Mouse (Mus musculus): Measurements from ENCODE around the gene Kank2. TPM values are rescaled to one million over a fixed set of nuclear protein-coding genes. Genes with fewer than 3 reads are reported as not detected.

Kank2 gene
- polyA plus RNA-seq, 1 experiment from 2014 or later, result 11.6 TPM

DNA sequence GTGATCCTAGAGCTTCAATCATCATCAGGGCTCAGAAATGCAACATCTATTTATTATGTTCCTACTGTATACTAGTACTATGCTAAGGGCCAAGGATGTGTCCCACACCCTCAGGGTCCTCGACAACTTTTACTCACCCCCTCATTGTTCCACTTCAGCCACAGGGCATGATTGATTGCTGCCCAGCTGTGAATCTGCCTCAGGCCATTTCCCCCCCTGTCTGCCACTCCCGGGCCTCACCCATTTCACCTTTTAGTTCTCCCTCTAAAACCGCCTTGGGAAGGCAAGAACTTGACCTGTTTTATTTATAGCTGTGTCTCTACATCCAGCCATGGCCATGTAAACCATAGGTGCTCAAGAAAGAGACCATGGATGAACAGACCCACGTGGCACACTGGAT lies 25.4 kb upstream of the Kank2 start:
- 51% methylated on average over 4 of the region's 4 CpGs for WGBS

GRCm38 (mm10) chr9:21822686-21823085 lies 24.1 kb upstream of the Kank2 start:
- Histone ChIP-seq H3K4me2 (ENCODE audit: low read depth, low read length) (no peak overlapping the region), H3K36me3 (ENCODE audit: control insufficient read depth, insufficient read depth, low read length) (peaks cover 9% of the 10 kb centered on the region)
- WGBS, result 79% methylated on average over 6 of the region's 6 CpGs

More for the DNA sequence above, 25.4 kb upstream of the Kank2 start:
- H3K9me3 ChIP-seq (replicated peaks; ENCODE audit: control insufficient read depth, low read length), result no peaks in the 10 kb centered on the region
- no peak overlapping the region for H3K9ac ChIP-seq (ENCODE audit: low read length)
- no peak overlapping the region for H3K4me2 ChIP-seq (ENCODE audit: low read depth, low read length)
- H3K27me3 ChIP-seq (ENCODE audit: control insufficient read depth, insufficient read depth, low read length), result no peaks in the 10 kb centered on the region
- no peaks in the 10 kb centered on the region for H3K4me1 ChIP-seq (ENCODE audit: control insufficient read depth, insufficient read depth, low read length)
- ATAC-seq (ENCODE audit: insufficient read depth, low FRiP score), result no peak
- peaks cover 9% of the 10 kb centered on the region for H3K36me3 ChIP-seq (ENCODE audit: control insufficient read depth, insufficient read depth, low read length)
- H3K4me3 ChIP-seq (replicated peaks; ENCODE audit: low read length), result no peak overlapping the region
- H3K27ac ChIP-seq (ENCODE audit: low read length), result no peak overlapping the region

DNA sequence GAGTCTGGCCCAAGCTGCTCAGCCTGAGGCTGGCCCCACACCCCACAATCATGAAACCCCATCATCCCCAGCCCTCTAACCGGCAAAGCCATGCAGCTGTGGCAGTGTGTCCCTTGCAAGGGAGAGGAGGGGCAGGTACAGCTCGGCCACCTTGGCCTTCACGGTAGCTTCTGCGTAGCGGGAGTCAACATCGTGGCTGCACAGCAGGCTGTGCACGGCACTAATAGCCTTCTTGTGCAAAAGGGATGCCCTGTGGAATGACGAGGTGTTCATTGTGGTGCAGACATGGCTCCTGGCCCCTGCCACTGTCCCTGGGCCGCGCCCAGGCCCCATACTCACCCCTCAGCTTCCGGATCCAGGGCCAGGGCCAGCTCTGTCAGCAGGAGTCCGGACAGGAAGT lies 21.6 kb upstream of the Kank2 start:
- no peak for ATAC-seq (ENCODE audit: insufficient read depth, low FRiP score)
- Histone ChIP-seq H3K4me2 (ENCODE audit: low read depth, low read length) (no peak overlapping the region), H3K27me3 (ENCODE audit: control insufficient read depth, insufficient read depth, low read length) (no peaks in the 10 kb centered on the region), H3K4me1 (ENCODE audit: control insufficient read depth, insufficient read depth, low read length) (no peaks in the 10 kb centered on the region), H3K36me3 (ENCODE audit: control insufficient read depth, insufficient read depth, low read length) (peaks cover 14% of the 10 kb centered on the region; the same call in 1 of the 2 replicates), H3K27ac (ENCODE audit: low read length) (no peak overlapping the region), H3K9ac (ENCODE audit: low read length) (no peak overlapping the region), H3K9me3 (replicated peaks; ENCODE audit: control insufficient read depth, low read length) (no peaks in the 10 kb centered on the region), H3K4me3 (replicated peaks; ENCODE audit: low read length) (no peak overlapping the region)
- WGBS, result 85% methylated on average over 12 of the region's 12 CpGs

More at GRCm38 (mm10) chr9:21822686-21823085, 24.1 kb upstream of the Kank2 start:
- Histone ChIP-seq H3K4me3 (replicated peaks; ENCODE audit: low read length) (no peak overlapping the region), H3K27me3 (ENCODE audit: control insufficient read depth, insufficient read depth, low read length) (no peaks in the 10 kb centered on the region), H3K4me1 (ENCODE audit: control insufficient read depth, insufficient read depth, low read length) (no peaks in the 10 kb centered on the region), H3K9me3 (replicated peaks; ENCODE audit: control insufficient read depth, low read length) (no peaks in the 10 kb centered on the region), H3K9ac (ENCODE audit: low read length) (no peak overlapping the region), H3K27ac (ENCODE audit: low read length) (no peak overlapping the region)
- no peak for ATAC-seq (ENCODE audit: insufficient read depth, low FRiP score)

GRCm38 (mm10) chr9:21819181-21819729 lies 20.7 kb upstream of the Kank2 start:
- Histone ChIP-seq H3K27ac (ENCODE audit: low read length) (no peak overlapping the region), H3K9me3 (replicated peaks; ENCODE audit: control insufficient read depth, low read length) (no peaks in the 10 kb centered on the region), H3K27me3 (ENCODE audit: control insufficient read depth, insufficient read depth, low read length) (no peaks in the 10 kb centered on the region), H3K4me2 (ENCODE audit: low read depth, low read length) (no peak overlapping the region), H3K9ac (ENCODE audit: low read length) (no peak overlapping the region), H3K4me3 (replicated peaks; ENCODE audit: low read length) (no peak overlapping the region), H3K4me1 (ENCODE audit: control insufficient read depth, insufficient read depth, low read length) (no peaks in the 10 kb centered on the region), H3K36me3 (ENCODE audit: control insufficient read depth, insufficient read depth, low read length) (peaks cover 18% of the 10 kb centered on the region)
- 90% methylated on average over 2 of the region's 2 CpGs for WGBS
- no peak for ATAC-seq (ENCODE audit: insufficient read depth, low FRiP score)

DNA sequence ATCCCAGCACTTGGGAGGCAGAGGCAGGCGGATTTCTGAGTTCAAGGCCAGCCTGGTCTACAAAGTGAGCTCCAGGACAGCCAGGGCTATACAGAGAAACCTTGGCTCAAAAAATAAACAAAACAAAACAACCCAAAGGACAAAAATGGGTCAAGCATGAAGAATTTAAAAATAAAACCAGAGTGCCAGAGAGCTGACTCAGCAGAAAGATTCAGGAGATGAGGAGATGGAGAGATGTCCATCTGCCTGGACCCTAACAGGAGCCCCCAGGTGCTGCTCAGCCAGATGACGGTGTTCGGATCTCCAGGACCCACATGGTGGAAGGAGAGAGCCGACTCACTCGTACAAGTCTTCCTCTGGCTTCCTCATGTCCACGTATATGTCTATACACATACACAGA lies 20.0 kb upstream of the Kank2 start:
- no peaks in the 10 kb centered on the region for H3K9me3 ChIP-seq (replicated peaks; ENCODE audit: control insufficient read depth, low read length)
- H3K4me3 ChIP-seq (replicated peaks; ENCODE audit: low read length), result no peak overlapping the region
- H3K36me3 ChIP-seq (ENCODE audit: control insufficient read depth, insufficient read depth, low read length), result peaks cover 18% of the 10 kb centered on the region
- no peaks in the 10 kb centered on the region for H3K27me3 ChIP-seq (ENCODE audit: control insufficient read depth, insufficient read depth, low read length)
- WGBS, result 95% methylated on average over 6 of the region's 6 CpGs
- H3K27ac ChIP-seq (ENCODE audit: low read length), result no peak overlapping the region
- H3K9ac ChIP-seq (ENCODE audit: low read length), result no peak overlapping the region
- H3K4me1 ChIP-seq (ENCODE audit: control insufficient read depth, insufficient read depth, low read length), result no peaks in the 10 kb centered on the region
- ATAC-seq (ENCODE audit: insufficient read depth, low FRiP score), result no peak
- no peak overlapping the region for H3K4me2 ChIP-seq (ENCODE audit: low read depth, low read length)

DNA sequence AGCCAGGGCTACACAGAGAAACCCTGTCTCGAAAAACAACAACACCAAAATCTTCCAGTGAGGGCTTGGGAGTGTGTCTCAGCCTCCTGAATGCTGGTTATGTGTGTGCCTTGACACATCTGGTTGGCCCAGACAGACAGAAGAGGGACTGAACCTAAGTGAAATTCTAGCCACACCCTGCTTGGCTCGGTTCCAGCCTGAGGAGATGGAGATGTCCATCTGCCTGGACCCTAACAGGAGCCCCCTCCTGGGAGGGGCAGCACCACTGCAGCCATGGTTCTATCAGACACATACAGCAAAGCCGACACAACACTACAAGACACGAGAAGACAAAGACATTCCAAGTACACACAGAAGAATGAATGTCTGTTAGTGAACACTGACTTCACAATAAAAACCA lies 19.6 kb upstream of the Kank2 start:
- Histone ChIP-seq H3K4me3 (replicated peaks; ENCODE audit: low read length) (no peak overlapping the region), H3K4me2 (ENCODE audit: low read depth, low read length) (no peak overlapping the region), H3K9me3 (replicated peaks; ENCODE audit: control insufficient read depth, low read length) (no peaks in the 10 kb centered on the region), H3K36me3 (ENCODE audit: control insufficient read depth, insufficient read depth, low read length) (peaks cover 18% of the 10 kb centered on the region), H3K9ac (ENCODE audit: low read length) (no peak overlapping the region), H3K4me1 (ENCODE audit: control insufficient read depth, insufficient read depth, low read length) (no peaks in the 10 kb centered on the region), H3K27ac (ENCODE audit: low read length) (no peak overlapping the region), H3K27me3 (ENCODE audit: control insufficient read depth, insufficient read depth, low read length) (no peaks in the 10 kb centered on the region)
- 80% methylated on average over 4 of the region's 4 CpGs for WGBS
- ATAC-seq (ENCODE audit: insufficient read depth, low FRiP score), result no peak

DNA sequence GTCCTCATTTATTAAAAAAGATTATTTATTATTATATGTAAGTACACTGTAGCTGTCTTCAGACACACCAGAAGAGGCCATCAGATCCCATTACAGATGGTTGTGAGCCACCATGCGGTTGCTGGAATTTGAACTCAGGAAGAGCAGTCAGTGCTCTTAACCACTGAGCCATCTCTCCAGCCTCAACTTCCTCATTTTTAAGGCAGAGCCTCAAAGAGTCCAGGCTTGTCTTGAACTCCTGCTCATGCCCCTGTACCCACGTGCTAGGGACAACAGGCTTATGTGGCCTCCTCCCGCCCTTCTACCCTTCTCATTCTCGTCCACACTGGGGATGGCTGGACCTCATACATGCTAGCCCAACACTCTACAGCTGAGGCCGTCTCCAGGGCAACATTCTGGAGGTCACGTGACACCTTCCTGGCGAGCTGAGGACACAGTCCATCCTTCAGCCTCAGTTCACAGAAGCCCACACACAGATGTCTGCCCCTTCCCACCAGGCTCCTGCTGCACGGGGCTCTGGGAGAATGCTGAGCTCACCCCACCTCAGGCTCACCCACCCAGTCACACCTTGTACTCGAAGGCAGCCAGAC lies 18.3 kb upstream of the Kank2 start:
- Histone ChIP-seq H3K27me3 (ENCODE audit: control insufficient read depth, insufficient read depth, low read length) (no peaks in the 10 kb centered on the region), H3K27ac (ENCODE audit: low read length) (no peak overlapping the region), H3K4me1 (ENCODE audit: control insufficient read depth, insufficient read depth, low read length) (no peaks in the 10 kb centered on the region), H3K4me2 (ENCODE audit: low read depth, low read length) (no peak overlapping the region), H3K9ac (ENCODE audit: low read length) (no peak overlapping the region), H3K36me3 (ENCODE audit: control insufficient read depth, insufficient read depth, low read length) (peaks cover 18% of the 10 kb centered on the region), H3K4me3 (replicated peaks; ENCODE audit: low read length) (no peak overlapping the region), H3K9me3 (replicated peaks; ENCODE audit: control insufficient read depth, low read length) (no peaks in the 10 kb centered on the region)
- no peak for ATAC-seq (ENCODE audit: insufficient read depth, low FRiP score)
- 67% methylated on average over 9 of the region's 9 CpGs for WGBS

- no peaks in the 10 kb centered on the region for H3K9me3 ChIP-seq (replicated peaks; ENCODE audit: control insufficient read depth, low read length)
- no peak overlapping the region for H3K4me2 ChIP-seq (ENCODE audit: low read depth, low read length)
- no peak overlapping the region for H3K4me3 ChIP-seq (replicated peaks; ENCODE audit: low read length)
- 81% methylated on average over 5 of the region's 5 CpGs for WGBS
- no peaks in the 10 kb centered on the region for H3K4me1 ChIP-seq (ENCODE audit: control insufficient read depth, insufficient read depth, low read length)
- H3K27me3 ChIP-seq (ENCODE audit: control insufficient read depth, insufficient read depth, low read length), result no peaks in the 10 kb centered on the region
- H3K36me3 ChIP-seq (ENCODE audit: control insufficient read depth, insufficient read depth, low read length), result peaks cover 7% of the 10 kb centered on the region
- no peak for ATAC-seq (ENCODE audit: insufficient read depth, low FRiP score)
- no peak overlapping the region for H3K27ac ChIP-seq (ENCODE audit: low read length)
- no peak overlapping the region for H3K9ac ChIP-seq (ENCODE audit: low read length)
These were observed 12.6 kb upstream of the Kank2 start for GRCm38 (mm10) chr9:21811170-21811569.

DNA sequence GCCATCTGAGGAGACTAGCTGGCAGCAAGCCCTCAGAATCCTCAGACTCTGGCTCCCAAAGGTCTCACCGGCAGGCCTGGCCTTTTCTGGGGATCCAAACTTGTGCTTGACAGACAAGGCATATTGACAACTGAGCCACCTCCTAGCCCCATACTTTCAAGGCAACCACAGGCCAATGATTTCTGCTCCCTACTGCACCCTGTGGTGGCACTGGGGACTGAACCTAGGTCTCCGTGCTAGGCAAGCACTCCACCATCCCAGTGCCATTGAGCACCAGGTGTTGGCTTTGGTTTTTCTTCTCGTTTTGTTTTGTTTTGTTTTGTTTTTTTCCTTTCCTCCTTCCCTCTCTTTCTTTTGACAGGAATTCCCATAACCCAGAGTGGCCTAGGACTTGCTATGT lies 10.0 kb upstream of the Kank2 start:
- Histone ChIP-seq H3K4me2 (ENCODE audit: low read depth, low read length) (no peak overlapping the region), H3K27me3 (ENCODE audit: control insufficient read depth, insufficient read depth, low read length) (no peaks in the 10 kb centered on the region), H3K36me3 (ENCODE audit: control insufficient read depth, insufficient read depth, low read length) (0 out of 2 replicates have a peak, but pooled peaks cover 3% of the 10 kb centered on the region), H3K27ac (ENCODE audit: low read length) (no peak overlapping the region), H3K4me3 (replicated peaks; ENCODE audit: low read length) (no peak overlapping the region), H3K4me1 (ENCODE audit: control insufficient read depth, insufficient read depth, low read length) (peaks cover 8% of the 10 kb centered on the region; the same call in 1 of the 2 replicates), H3K9me3 (replicated peaks; ENCODE audit: control insufficient read depth, low read length) (no peaks in the 10 kb centered on the region), H3K9ac (ENCODE audit: low read length) (no peak overlapping the region)
- WGBS, result 71% methylated on average over 3 of the region's 3 CpGs
- no peak for ATAC-seq (ENCODE audit: insufficient read depth, low FRiP score)

All from stomach, embryonic 16.5 days (tissue).